Mouse (Mus musculus) limb, embryonic 14.5 days (tissue): ENCODE measurements around the gene Cmtm4. TPM values are rescaled to one million over a fixed set of nuclear protein-coding genes. Genes with fewer than 3 reads are reported as not detected.
A peak's percentile ranks its signal among the peaks of the same experiment; 100 is the strongest.

Experiments
- ATAC-seq: fragments of 200-750 bp; cut with Nextera tagmentation; 2 replicates; pipeline ENCODE4 v1.8.0; 2017; ENCODE audit warnings: low read depth, moderate number of reproducible peaks, moderate TSS enrichment; ENCODE audit not compliant: low FRiP score
- DNase-seq: peaks from one replicate; pipeline ENCODE4 v3.0.0-alpha.2; 2015; ENCODE audit warnings: low spot score
- H3K27ac ChIP-seq: fragments of 300-500 bp; sonication (generic); replicated peaks from 2 replicates; pipeline ENCODE4 v1.5.1; 2014; ENCODE audit warnings: low read depth, mild to moderate bottlenecking, low read length, moderate library complexity, mixed read lengths
- H3K27me3 ChIP-seq: fragments of 300-500 bp; sonication (generic); 2 replicates; pipeline ENCODE4 v1.6.1; 2014; ENCODE audit warnings: low read length, mixed read lengths; ENCODE audit not compliant: control insufficient read depth, insufficient read depth
- H3K36me3 ChIP-seq: fragments of 300-500 bp; sonication (generic); 2 replicates; pipeline ENCODE4 v1.6.1; 2014; ENCODE audit warnings: mild to moderate bottlenecking, low read length, moderate library complexity, mixed read lengths; ENCODE audit not compliant: control insufficient read depth, insufficient read depth
- H3K4me1 ChIP-seq: fragments of 300-500 bp; sonication (generic); 2 replicates; pipeline ENCODE4 v1.6.1; 2014; ENCODE audit warnings: antibody characterized with exemption, low read length, mixed read lengths; ENCODE audit not compliant: control insufficient read depth, insufficient read depth
- H3K4me2 ChIP-seq: fragments of 300-500 bp; sonication (generic); replicated peaks from 2 replicates; pipeline ENCODE4 v1.6.1; 2014; ENCODE audit warnings: low read depth, mild to moderate bottlenecking, low read length, moderate library complexity; ENCODE audit not compliant: severe bottlenecking
- H3K4me3 ChIP-seq: fragments of 300-500 bp; sonication (generic); replicated peaks from 2 replicates; pipeline ENCODE4 v1.5.1; 2014; ENCODE audit warnings: low read length
- H3K9ac ChIP-seq: fragments of 300-500 bp; sonication (generic); 2 replicates; pipeline ENCODE4 v1.6.1; 2014; ENCODE audit warnings: mild to moderate bottlenecking, low read depth, low read length, moderate library complexity; ENCODE audit not compliant: severe bottlenecking
- H3K9me3 ChIP-seq: fragments of 300-500 bp; sonication (generic); 2 replicates; pipeline ENCODE4 v1.6.1; 2016; ENCODE audit warnings: low read length; ENCODE audit not compliant: control insufficient read depth
- POLR2A ChIP-seq: fragments of 200-500 bp; IDR thresholded peaks from 2 replicates; pipeline ENCODE4 v1.8.0; 2012; ENCODE audit warnings: inconsistent platforms, mild to moderate bottlenecking, moderate library complexity, borderline replicate concordance; ENCODE audit not compliant: insufficient read depth, insufficient read length; ENCODE audit errors: extremely low read depth
- WGBS: fragments of 180-500 bp; shearing (Covaris S2); extraction: QIAGEN DNeasy Blood & Tissue Kit; methylation state at CpG from one replicate; pipeline ENCODE4 v1.1.7; 2014; 5-methylcytosine and 5-hydroxymethylcytosine counted together
- polyA plus RNA-seq, 2 experiments: library from polyadenylated mRNA; depleted of rRNA in 1 of 2; stranded (reverse) in 1 of 2; unstranded in 1 of 2; fragments of >200 nt; fragmentation: Nextera tagmentation in 1 of 2; extraction: Ambion mirVana in 1 of 2; gene quantifications; 2 replicates each; pipeline versions ENCODE4 v1.2.1 to v1.2.3; 2012 to 2014

Cmtm4 gene
- polyA plus RNA-seq, 2 experiments: 4.1 to 18.9 TPM

DNA sequence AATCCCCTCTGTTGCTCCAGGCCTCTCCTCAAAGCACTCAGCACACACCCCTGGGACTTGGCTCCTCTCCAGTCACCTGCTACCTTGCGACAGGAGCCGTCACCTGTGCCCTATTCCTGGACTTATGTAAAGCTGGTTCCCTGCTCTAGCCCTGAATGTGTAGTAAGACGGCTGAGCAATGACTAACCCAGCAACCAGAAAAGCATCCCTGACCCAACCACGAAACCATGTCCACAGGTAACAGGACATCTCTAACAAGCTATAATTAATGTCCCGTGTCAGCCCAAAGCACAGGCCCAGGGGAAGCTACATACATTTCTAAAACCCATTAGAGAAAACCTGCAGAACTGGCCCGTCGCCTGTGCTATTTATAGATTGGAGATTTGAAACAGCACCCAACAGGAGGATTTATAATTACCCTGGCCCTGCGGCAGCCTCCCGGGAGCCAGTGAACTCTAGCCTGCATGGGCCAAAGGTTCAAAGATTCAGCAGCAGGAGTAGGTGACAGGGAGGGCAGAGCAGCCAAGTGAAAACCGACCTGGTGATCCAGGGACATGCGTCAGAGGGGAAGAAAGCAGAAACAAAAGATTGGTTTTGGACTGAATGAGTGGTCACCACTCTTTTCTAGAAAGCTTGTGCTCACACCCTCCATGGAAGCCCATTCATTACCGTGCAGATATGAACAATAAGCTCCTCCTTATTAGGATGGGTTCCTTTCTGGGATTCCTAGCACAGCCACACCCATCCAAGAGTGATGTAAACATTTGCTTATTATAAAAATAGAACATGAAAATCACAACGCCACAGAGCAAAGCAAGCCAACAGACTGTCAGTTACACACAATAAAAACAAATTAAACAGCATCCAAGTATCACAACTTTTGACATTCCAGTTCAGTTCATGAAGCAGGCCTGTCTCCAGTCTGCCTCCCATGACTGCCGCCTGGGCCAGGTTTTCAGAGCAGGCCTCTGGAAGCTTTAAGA, 20.5 kb downstream of the Cmtm4 start:
- Histone ChIP-seq H3K9ac (no peak overlapping the region), H3K4me2 (no peak overlapping the region), H3K27ac (no peak overlapping the region), H3K27me3 (no peaks in the 10 kb centered on the region), H3K4me3 (no peak overlapping the region), H3K36me3 (peaks cover 5% of the 10 kb centered on the region; the same call in 1 of the 2 replicates), H3K4me1 (peaks cover 8% of the 10 kb centered on the region; the same call in 1 of the 2 replicates), H3K9me3 (no peaks in the 10 kb centered on the region)
- ATAC-seq (no peak), DNase-seq (peak; percentile 21)
- WGBS: 45% methylated on average over 14 of the region's 14 CpGs
- no peak for TF ChIP-seq POLR2A

DNA sequence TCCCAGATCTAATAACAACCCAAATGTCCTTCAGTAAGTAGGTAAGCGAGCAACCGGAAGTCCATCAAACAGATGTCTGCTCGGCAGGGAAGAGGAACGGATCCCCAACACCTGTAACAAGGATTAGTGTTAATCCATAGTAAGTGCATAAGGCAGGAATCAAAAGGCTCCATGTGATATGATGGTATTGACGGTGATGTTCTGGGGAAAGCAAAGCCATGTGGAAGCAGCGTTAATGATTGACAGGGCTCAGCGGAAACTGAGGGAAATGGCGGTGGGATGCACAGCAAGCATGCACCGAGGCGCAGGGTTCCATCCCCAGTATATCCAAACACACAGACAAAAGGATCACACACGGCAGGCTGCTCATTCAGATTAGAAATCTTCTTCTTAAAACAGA, 21.3 kb downstream of the Cmtm4 start:
- no peak overlapping the region for H3K4me3 ChIP-seq
- H3K9ac ChIP-seq: no peak overlapping the region
- H3K27ac ChIP-seq: no peak overlapping the region
- H3K4me2 ChIP-seq: no peak overlapping the region
- TF ChIP-seq POLR2A: no peak
- 69% methylated on average over 11 of the region's 11 CpGs for WGBS
- ATAC-seq (no peak), DNase-seq (no peak)
- peaks cover 8% of the 10 kb centered on the region; the same call in 1 of the 2 replicates for H3K4me1 ChIP-seq
- H3K27me3 ChIP-seq: no peaks in the 10 kb centered on the region
- peaks cover 5% of the 10 kb centered on the region; the same call in 1 of the 2 replicates for H3K36me3 ChIP-seq
- H3K9me3 ChIP-seq: no peaks in the 10 kb centered on the region

DNA sequence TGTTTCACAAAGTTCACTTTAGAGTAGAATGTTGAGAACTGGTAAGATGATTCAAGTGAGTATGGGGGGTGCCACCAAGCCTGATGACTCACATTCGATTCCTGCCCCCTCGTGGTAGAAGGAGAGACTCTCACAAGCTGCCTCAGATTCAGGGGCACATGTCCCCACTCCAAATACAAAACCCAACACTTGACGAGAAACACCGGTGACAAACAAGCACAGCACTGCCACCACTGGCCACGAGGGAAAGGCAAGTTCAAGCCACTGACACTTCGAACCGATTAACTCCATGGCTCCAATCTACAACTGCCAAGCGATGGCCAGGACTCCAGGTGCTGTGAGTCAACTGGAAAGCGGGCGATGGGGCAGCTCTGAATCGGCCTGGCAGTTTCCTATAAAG, 21.8 kb downstream of the Cmtm4 start:
- no peak overlapping the region for H3K9ac ChIP-seq

DNA sequence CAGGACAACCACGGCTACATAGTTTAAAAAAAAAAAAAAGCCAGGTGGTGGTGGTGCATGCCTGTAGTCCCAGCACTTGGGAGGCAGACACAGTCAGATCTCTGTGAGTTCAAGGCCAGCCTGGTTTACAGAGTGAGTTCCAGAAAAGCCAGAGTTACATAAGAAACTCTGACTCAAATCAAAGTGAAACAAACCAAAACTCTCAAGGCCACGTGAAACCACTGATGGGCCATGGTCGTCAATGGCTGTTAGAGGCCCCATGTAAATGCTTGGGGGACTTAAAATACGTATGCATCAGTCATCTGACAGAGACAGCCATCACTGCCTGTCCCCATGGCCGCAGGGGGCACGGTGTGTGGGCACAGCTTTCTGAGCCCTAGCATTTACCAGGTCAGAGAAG, 24.5 kb downstream of the Cmtm4 start:
- Histone ChIP-seq H3K27ac (no peak overlapping the region), H3K4me2 (no peak overlapping the region), H3K4me3 (no peak overlapping the region), H3K36me3 (peaks cover 5% of the 10 kb centered on the region; the same call in 1 of the 2 replicates), H3K9me3 (no peaks in the 10 kb centered on the region), H3K9ac (no peak overlapping the region), H3K27me3 (no peaks in the 10 kb centered on the region), H3K4me1 (peaks cover 8% of the 10 kb centered on the region; the same call in 1 of the 2 replicates)
- DNase-seq (no peak), ATAC-seq (no peak)
- no peak for TF ChIP-seq POLR2A
- WGBS: 85% methylated on average over 6 of the region's 6 CpGs

More for the DNA sequence above, 21.8 kb downstream of the Cmtm4 start:
- 74% methylated on average over 11 of the region's 11 CpGs for WGBS
- no peak for DNase-seq
- peaks cover 8% of the 10 kb centered on the region; the same call in 1 of the 2 replicates for H3K4me1 ChIP-seq
- H3K27me3 ChIP-seq: no peaks in the 10 kb centered on the region
- TF ChIP-seq POLR2A: no peak
- H3K36me3 ChIP-seq: peaks cover 5% of the 10 kb centered on the region; the same call in 1 of the 2 replicates
- no peak overlapping the region for H3K4me3 ChIP-seq
- no peak for ATAC-seq
- H3K27ac ChIP-seq: no peak overlapping the region
- H3K4me2 ChIP-seq: no peak overlapping the region
- no peaks in the 10 kb centered on the region for H3K9me3 ChIP-seq

DNA sequence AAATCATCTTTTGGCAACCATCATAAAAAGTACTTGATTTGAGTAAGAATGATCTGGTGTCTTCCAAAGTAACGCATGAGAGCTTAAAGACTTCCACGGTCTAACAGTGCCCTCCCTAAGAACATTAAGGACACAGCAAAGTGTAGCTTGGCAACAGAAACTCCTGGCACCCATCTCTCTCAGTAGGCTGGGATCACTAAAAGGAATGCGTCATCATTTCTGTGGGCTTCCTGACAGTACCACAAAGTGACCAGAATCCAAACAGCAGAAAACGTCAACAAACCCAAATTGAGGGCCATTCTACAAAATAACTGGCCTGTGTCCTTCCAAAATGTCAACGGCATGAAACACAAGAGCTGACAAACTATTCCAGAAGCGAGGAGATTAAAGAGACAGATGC, 25.5 kb downstream of the Cmtm4 start:
- H3K27ac ChIP-seq: no peak overlapping the region
- no peaks in the 10 kb centered on the region for H3K9me3 ChIP-seq
- 74% methylated on average over 6 of the region's 6 CpGs for WGBS
- no peak overlapping the region for H3K4me2 ChIP-seq
- H3K9ac ChIP-seq: no peak overlapping the region
- ATAC-seq: no peak
- peaks cover 4% of the 10 kb centered on the region; the same call in 1 of the 2 replicates for H3K4me1 ChIP-seq
- no peak overlapping the region for H3K4me3 ChIP-seq
- H3K27me3 ChIP-seq: no peaks in the 10 kb centered on the region
- no peak for TF ChIP-seq POLR2A
- DNase-seq: no peak
- H3K36me3 ChIP-seq: peaks cover 5% of the 10 kb centered on the region; the same call in 1 of the 2 replicates
